In the genomic region with DNA sequence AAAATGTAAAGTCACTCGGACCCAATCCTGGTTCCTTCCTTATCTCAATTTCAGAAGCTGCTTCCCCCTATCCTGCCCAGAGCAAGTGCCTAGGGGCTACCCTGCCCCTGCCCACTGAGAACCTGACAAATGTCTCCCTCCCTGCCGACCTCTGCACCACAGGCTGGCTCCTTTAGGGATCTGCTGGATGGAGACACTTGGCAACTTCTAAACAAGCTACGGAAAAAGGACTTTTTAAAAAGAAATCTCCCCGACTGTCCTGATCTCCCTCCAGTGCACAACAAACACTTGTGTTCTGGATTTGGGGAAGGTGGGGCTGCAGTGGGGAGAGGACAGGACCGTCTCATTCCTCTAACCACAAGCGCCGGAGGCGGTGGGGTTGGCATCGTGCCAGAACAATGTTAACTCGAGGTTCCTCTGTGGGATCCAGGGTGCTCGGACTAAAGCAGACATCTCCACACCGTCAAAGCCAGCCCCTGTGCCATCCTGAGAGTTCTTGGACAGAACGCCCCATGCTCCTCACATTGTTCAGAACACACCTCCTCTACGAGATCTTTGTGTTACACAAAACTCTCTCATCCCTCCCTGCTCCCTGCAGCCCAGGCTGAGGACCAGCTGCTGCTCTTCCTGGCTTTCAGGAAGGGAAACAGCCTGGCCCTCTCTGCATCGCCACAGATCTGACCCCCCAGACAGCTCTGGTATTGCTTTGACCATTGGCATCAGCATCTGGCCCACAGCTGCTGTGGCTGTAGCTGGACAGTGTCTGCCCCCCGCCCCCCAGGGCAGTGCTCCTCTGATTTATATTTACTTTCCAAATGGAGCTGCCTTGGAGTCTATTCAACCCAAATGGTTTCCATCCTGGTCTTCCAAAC, we compare ENCODE assay signal across 9 mouse cellular contexts.
DNase-seq lines count a peak whose midpoint lies in the region; ATAC-seq and TF ChIP-seq lines count a peak whose summit lies in the region.
"Had no signal": no experiment of that assay in that cellular context is flagged by ENCODE, and none has a peak within 500 bp of the region (broad histone marks: within the 10 kb centered on the region; RNA-seq: fewer than 3 reads in every experiment).

No protein-coding gene starts in this region.

- TF ChIP-seq POLR2A in bone marrow macrophage, adult 2 months (IDR thresholded peaks at IDR 0.05; ENCODE audit: borderline replicate concordance, low read depth, low read length), result no peak

- WGBS in forebrain, embryonic 12.5 days, result 79% methylated on average over 16 of the region's 16 CpGs

- no peak for DNase-seq in layer of hippocampus, adult 2 months (ENCODE audit: low spot score in 2 of 2)
- no peak for DNase-seq in layer of hippocampus, adult 18-20 months (ENCODE audit: low spot score in 2 of 2)
- DNase-seq in gastrocnemius, postnatal 25 days, result peak; percentile 44
- peak; percentile 46 for DNase-seq in kidney, adult 9 months
- DNase-seq in lung, postnatal 36 days, result peak; percentile 72
- no peak for DNase-seq in yolk sac, embryonic 10.5 days (ENCODE audit: low spot score)

- no peak for ATAC-seq in forebrain, embryonic 12.5 days (ENCODE audit: low FRiP score)

- H3K9me3 ChIP-seq in forebrain, embryonic 12.5 days, result no peaks in the 10 kb centered on the region
- H3K9me3 ChIP-seq: midbrain, embryonic 12.5 days had no signal

- no peak overlapping the region for H3K9ac ChIP-seq in forebrain, embryonic 12.5 days
- H3K9ac ChIP-seq: midbrain, embryonic 12.5 days had no signal

- H3K4me1 ChIP-seq in bone marrow macrophage, adult 2 months (ENCODE audit: control insufficient read depth, insufficient read depth, low read length), result peaks cover 48% of the 10 kb centered on the region
- H3K4me1 ChIP-seq in forebrain, embryonic 12.5 days, result peaks cover 5% of the 10 kb centered on the region; the same call in 1 of the 2 replicates

- no peak overlapping the region for H3K4me3 ChIP-seq in layer of hippocampus, adult 2 months
- H3K4me3 ChIP-seq in bone marrow macrophage, adult 2 months (ENCODE audit: insufficient read depth, low read length), result no peak overlapping the region
- no peak overlapping the region for H3K4me3 ChIP-seq in forebrain, embryonic 12.5 days (replicated peaks)
- H3K4me3 ChIP-seq: midbrain, embryonic 12.5 days had no signal

- H3K27ac ChIP-seq in layer of hippocampus, adult 2 months, result peak overlapping the region; percentile 63; the same call in 1 of the 2 replicates
- peak overlapping the region; percentile 26; the same call in 1 of the 2 replicates for H3K27ac ChIP-seq in bone marrow macrophage, adult 2 months (ENCODE audit: insufficient read depth, low read depth, low read length)
- H3K27ac ChIP-seq in forebrain, embryonic 12.5 days, result no peak overlapping the region
- H3K27ac ChIP-seq: midbrain, embryonic 12.5 days had no signal

- no peaks in the 10 kb centered on the region for H3K36me3 ChIP-seq in forebrain, embryonic 12.5 days (replicated peaks)
- H3K36me3 ChIP-seq: midbrain, embryonic 12.5 days had no signal

- no peaks in the 10 kb centered on the region for H3K27me3 ChIP-seq in forebrain, embryonic 12.5 days
- H3K27me3 ChIP-seq: midbrain, embryonic 12.5 days had no signal

- H3K4me2 ChIP-seq in forebrain, embryonic 12.5 days, result no peak overlapping the region
- H3K4me2 ChIP-seq: midbrain, embryonic 12.5 days had no signal

- TF ChIP-seq CTCF in layer of hippocampus, adult 2 months (conservative IDR thresholded peaks at IDR 0.05), result no peak
- TF ChIP-seq CTCF in bone marrow macrophage, adult 2 months (IDR thresholded peaks at IDR 0.05; ENCODE audit: low read depth, low read length), result no peak

Comparison
In these comparisons a context has a peak if more than half of its experiments do, and no peak if none do; other contexts are left out.
1. DNase-seq: peak in gastrocnemius, postnatal 25 days (single experiment), kidney, adult 9 months (single experiment) and lung, postnatal 36 days (single experiment); none in layer of hippocampus, adult 2 months (0 of 2), layer of hippocampus, adult 18-20 months (0 of 2) and yolk sac, embryonic 10.5 days (single experiment).